Mouse (Mus musculus) midbrain, postnatal 0 days (tissue): ENCODE measurements around the gene Dlg2. TPM values are rescaled to one million over a fixed set of nuclear protein-coding genes. Genes with fewer than 3 reads are reported as not detected.

Experiments
- ATAC-seq: fragments of 200-750 bp; cut with Nextera tagmentation; 2 replicates; pipeline ENCODE4 v1.8.0; 2017; ENCODE audit warnings: moderate number of reproducible peaks, mild to moderate bottlenecking, moderate TSS enrichment, moderate library complexity; ENCODE audit not compliant: low FRiP score
- DNase-seq: peaks from one replicate; pipeline ENCODE4 v3.0.0-alpha.2; 2015; ENCODE audit warnings: low spot score
- H3K27ac ChIP-seq: fragments of 300-500 bp; sonication (generic); 2 replicates; pipeline ENCODE4 v1.5.1; 2014; ENCODE audit warnings: low read depth, mild to moderate bottlenecking, low read length, mixed read lengths
- H3K27me3 ChIP-seq: fragments of 300-500 bp; sonication (generic); 2 replicates; pipeline ENCODE4 v1.6.1; 2014; ENCODE audit warnings: low read length, control low read depth, mixed read lengths; ENCODE audit not compliant: insufficient read depth
- H3K36me3 ChIP-seq: fragments of 300-500 bp; sonication (generic); 2 replicates; pipeline ENCODE4 v1.6.1; 2014; ENCODE audit warnings: low read length, control low read depth, mixed read lengths; ENCODE audit not compliant: insufficient read depth
- H3K4me1 ChIP-seq: fragments of 300-500 bp; sonication (generic); 2 replicates; pipeline ENCODE4 v1.6.1; 2014; ENCODE audit warnings: mild to moderate bottlenecking, control low read depth, antibody characterized with exemption, low read length, mixed read lengths; ENCODE audit not compliant: insufficient read depth
- H3K4me2 ChIP-seq: fragments of 300-500 bp; sonication (generic); 2 replicates; pipeline ENCODE4 v1.6.1; 2014; ENCODE audit warnings: low read depth, mild to moderate bottlenecking, low read length, mixed read lengths; ENCODE audit not compliant: poor library complexity, severe bottlenecking
- H3K4me3 ChIP-seq: fragments of 300-500 bp; sonication (generic); 2 replicates; pipeline ENCODE4 v1.5.1; 2014; ENCODE audit warnings: low read depth, mild to moderate bottlenecking, low read length, moderate library complexity
- H3K9ac ChIP-seq: fragments of 300-500 bp; sonication (generic); replicated peaks from 2 replicates; pipeline ENCODE4 v1.6.1; 2014; ENCODE audit warnings: mild to moderate bottlenecking, low read length, moderate library complexity, mixed read lengths; ENCODE audit not compliant: poor library complexity, severe bottlenecking
- H3K9me3 ChIP-seq: fragments of 300-500 bp; sonication (generic); 2 replicates; pipeline ENCODE4 v1.6.1; 2016; ENCODE audit warnings: low read length, control low read depth
- CTCF ChIP-seq: IDR thresholded peaks from 2 replicates; pipeline ENCODE4 v1.5.1; 2016; ENCODE audit warnings: antibody characterized with exemption, mild to moderate bottlenecking
- WGBS: fragments of 180-500 bp; shearing (Covaris S2); extraction: QIAGEN DNeasy Blood & Tissue Kit; methylation state at CpG from one replicate; pipeline ENCODE4 v1.1.7; 2014; 5-methylcytosine and 5-hydroxymethylcytosine counted together
- polyA plus RNA-seq: library from polyadenylated mRNA; unstranded; fragments of >200 nt; fragmentation: Nextera tagmentation; extraction: Ambion mirVana; gene quantifications from 2 replicates; pipeline ENCODE4 v1.2.1, GENCODE M21; 2015
- total RNA-seq: library from RNA; depleted of rRNA; stranded (reverse); fragments of >200 nt; gene quantifications from 2 replicates; pipeline ENCODE4 v1.2.3, GENCODE M21; 2014

Dlg2 gene
- total and polyA plus RNA-seq, 2 experiments from 2014 or later, result 21.6 to 126 TPM

DNA sequence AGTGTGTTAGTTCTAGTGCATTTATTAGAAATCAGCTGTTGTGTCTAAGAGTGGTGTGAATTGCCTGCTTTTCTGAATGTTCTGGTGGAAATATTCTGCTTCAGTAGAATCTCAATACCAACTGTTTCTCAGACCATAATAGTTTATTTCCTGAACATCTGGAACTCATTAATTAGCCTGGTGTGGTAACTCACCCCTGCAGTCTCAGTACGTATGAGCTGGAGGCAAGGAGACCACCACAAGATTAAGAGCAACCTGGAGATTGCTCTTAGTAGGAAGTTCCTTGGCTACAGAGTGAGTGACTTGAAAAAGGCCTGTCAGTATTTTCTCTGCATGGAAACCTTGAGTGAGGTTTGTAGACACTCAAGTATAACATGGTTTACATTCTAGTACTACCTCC lies 1810.6 kb downstream of the Dlg2 start:
- no peak overlapping the region for H3K9ac ChIP-seq
- no peaks in the 10 kb centered on the region for H3K4me1 ChIP-seq
- no peak overlapping the region for H3K4me3 ChIP-seq
- no peak for ATAC-seq
- H3K36me3 ChIP-seq, result no peaks in the 10 kb centered on the region
- H3K27me3 ChIP-seq, result no peaks in the 10 kb centered on the region
- H3K9me3 ChIP-seq, result no peaks in the 10 kb centered on the region
- 73% methylated on average over 1 of the region's 1 CpGs for WGBS
- H3K4me2 ChIP-seq, result no peak overlapping the region
- H3K27ac ChIP-seq, result no peak overlapping the region
- DNase-seq, result no peak
- no peak for TF ChIP-seq CTCF

DNA sequence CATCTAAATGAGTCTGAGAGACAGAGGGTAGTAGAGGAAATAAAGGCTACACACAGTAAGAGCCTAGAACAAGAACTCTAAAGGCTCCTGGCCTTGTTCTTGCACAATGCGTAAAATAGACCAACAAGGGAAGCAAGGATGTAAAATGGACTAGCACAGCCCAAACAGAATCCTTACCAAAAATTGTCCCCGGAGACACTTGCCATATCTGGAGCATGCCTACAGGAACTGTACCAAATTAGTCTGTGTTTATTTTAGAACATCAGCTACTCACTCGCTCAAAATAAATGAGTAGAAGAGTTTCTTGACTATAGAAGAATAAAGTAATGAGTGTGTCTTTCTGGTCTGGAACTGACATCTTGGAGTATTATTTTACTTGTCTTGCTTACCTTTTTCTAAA lies 1812.3 kb downstream of the Dlg2 start:
- Histone ChIP-seq H3K36me3 (no peaks in the 10 kb centered on the region), H3K9ac (no peak overlapping the region), H3K4me2 (no peak overlapping the region), H3K4me3 (no peak overlapping the region), H3K27me3 (no peaks in the 10 kb centered on the region), H3K9me3 (no peaks in the 10 kb centered on the region), H3K4me1 (no peaks in the 10 kb centered on the region), H3K27ac (no peak overlapping the region)
- no peak for DNase-seq
- no peak for TF ChIP-seq CTCF
- 90% methylated on average over 3 of the region's 3 CpGs for WGBS
- ATAC-seq, result no peak

DNA sequence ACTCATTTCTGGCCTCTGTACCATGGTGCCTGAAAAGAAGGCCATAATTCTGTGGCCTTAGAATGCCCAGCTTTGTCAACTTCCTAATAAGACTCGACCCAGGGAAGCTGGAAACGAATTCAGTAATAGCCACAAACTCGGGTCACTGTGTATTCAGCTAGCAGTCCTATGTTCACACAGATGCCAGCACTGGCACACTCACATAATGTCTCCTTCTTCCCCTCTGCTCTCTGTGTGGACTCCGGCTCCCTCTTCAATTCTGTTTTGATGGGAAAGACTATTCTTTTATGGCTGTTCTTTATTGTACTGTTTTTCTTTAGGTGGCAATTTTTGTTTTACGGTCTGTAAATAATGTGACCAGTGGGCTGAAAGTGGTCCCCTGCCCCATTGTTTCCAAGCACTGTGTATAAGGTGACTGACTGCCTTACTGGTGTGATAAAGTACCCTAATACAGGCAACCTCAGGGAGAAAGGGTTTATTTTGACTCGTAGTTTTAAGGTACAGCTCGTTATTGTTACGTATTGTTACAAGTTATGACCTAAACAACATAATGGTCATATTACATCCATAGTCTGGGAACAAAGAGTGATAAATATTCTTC lies 1816.5 kb downstream of the Dlg2 start:
- WGBS, result 79% methylated on average over 8 of the region's 8 CpGs
- Histone ChIP-seq H3K27ac (no peak overlapping the region), H3K27me3 (no peaks in the 10 kb centered on the region), H3K4me3 (no peak overlapping the region), H3K9ac (no peak overlapping the region), H3K4me2 (no peak overlapping the region), H3K4me1 (no peaks in the 10 kb centered on the region), H3K9me3 (no peaks in the 10 kb centered on the region), H3K36me3 (no peaks in the 10 kb centered on the region)
- DNase-seq, result no peak
- no peak for ATAC-seq
- no peak for TF ChIP-seq CTCF

DNA sequence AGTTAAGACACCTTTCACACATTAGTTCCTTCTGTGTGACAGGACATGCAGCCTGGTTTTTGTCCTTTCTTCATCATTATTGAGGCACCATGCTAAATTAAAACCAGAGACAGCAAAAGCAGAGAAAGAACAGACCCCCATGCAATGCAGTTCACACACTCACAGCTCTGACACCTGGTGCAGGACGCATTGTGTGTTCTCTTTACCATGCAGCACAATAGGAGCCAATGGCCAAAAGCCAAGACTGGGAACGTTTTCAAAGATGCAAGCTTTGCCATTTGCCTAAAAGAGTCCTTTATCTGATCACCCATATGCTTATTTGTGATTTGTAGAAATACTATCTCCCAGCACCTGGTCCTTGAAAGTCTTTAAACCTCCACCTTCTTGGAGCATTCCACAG lies 1824.6 kb downstream of the Dlg2 start:
- no peaks in the 10 kb centered on the region for H3K27me3 ChIP-seq
- H3K9ac ChIP-seq, result no peak overlapping the region
- no peak overlapping the region for H3K4me2 ChIP-seq
- H3K27ac ChIP-seq, result no peak overlapping the region
- DNase-seq, result peak; percentile 34
- no peak for ATAC-seq
- no peaks in the 10 kb centered on the region for H3K9me3 ChIP-seq
- TF ChIP-seq CTCF, result no peak
- WGBS, result 57% methylated on average over 2 of the region's 2 CpGs
- H3K4me3 ChIP-seq, result no peak overlapping the region
- H3K36me3 ChIP-seq, result no peaks in the 10 kb centered on the region
- H3K4me1 ChIP-seq, result no peaks in the 10 kb centered on the region

DNA sequence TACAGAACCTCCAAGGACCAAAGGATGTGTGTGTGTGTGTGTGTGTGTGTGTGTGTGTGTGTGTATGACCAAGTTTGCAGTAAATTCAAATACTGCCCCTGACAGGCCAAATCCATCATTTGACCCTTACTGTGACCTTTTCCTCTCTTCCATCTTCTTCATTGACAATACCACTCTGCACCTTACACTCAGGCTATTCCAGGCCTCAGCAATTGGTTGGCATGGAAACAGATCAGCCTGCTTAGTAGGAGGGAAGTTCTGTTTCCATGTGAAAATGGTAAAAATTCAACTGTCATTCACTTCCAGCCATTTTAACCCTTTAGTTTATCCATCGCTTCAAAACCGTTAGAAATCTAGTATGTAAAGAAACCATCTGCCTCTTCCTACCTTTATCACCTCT lies 1831.2 kb downstream of the Dlg2 start:
- peak; percentile 56; the same call in 1 of the 2 replicates for ATAC-seq
- Histone ChIP-seq H3K27me3 (no peaks in the 10 kb centered on the region), H3K27ac (no peak overlapping the region), H3K4me1 (0 out of 2 replicates have a peak, but pooled peaks cover 3% of the 10 kb centered on the region), H3K4me2 (no peak overlapping the region), H3K9me3 (no peaks in the 10 kb centered on the region), H3K36me3 (no peaks in the 10 kb centered on the region), H3K9ac (no peak overlapping the region), H3K4me3 (no peak overlapping the region)
- peak; percentile 31 for DNase-seq
- WGBS, result 83% methylated on average over 2 of the region's 2 CpGs
- TF ChIP-seq CTCF, result no peak

DNA sequence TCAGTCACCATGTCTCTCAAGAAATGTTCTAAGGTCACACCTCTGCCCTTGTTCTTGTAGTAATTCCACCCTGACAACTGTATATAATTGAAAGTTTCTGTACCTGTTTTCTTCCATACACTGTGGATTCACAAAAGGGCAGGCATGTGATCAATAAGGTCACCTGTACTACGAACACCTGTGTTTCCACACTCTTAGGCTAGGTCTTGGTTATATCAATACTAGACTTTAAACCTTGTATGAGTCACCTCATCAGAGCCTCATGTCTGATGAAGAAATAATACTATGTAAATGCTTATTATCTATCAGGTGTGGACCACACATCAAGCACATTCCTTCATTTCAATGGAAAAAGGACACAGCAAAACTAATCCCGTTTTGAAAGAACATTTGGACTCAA lies 1831.7 kb downstream of the Dlg2 start:
- 75% methylated on average over 2 of the region's 2 CpGs for WGBS
- Histone ChIP-seq H3K9me3 (no peaks in the 10 kb centered on the region), H3K27ac (no peak overlapping the region), H3K36me3 (no peaks in the 10 kb centered on the region), H3K4me2 (no peak overlapping the region), H3K27me3 (no peaks in the 10 kb centered on the region), H3K9ac (no peak overlapping the region), H3K4me1 (0 out of 2 replicates have a peak, but pooled peaks cover 3% of the 10 kb centered on the region), H3K4me3 (no peak overlapping the region)
- DNase-seq (no peak), ATAC-seq (0 out of 2 replicates have a peak, but pooled peaks have one; percentile 41)
- TF ChIP-seq CTCF, result no peak
